Mouse (Mus musculus) gastrocnemius, postnatal 36 days (tissue): Measurements from ENCODE around the gene Ccdc194. TPM values are rescaled to one million over a fixed set of nuclear protein-coding genes. Genes with fewer than 3 reads are reported as not detected.
A peak's percentile ranks its signal among the peaks of the same experiment; 100 is the strongest.

Source experiments
- DNase-seq, 2 experiments: peaks; one replicate each; pipeline ENCODE4 v3.0.0; 2022
- intact Hi-C: fragments of 180-260 bp; cut with DNase I; formaldehyde crosslinking; loops from one replicate; pipeline ENCODE4 v1.15.1; 2025
- total RNA-seq, 2 experiments: library from RNA; stranded (reverse); gene quantifications; 2 replicates each; pipeline ENCODE4 v1.2.3; 2021

The Ccdc194 gene
- total RNA-seq, 2 experiments from 2014 or later: not detected

- intact Hi-C loops: no loop called here
- no peak for DNase-seq
Observed at GRCm38 (mm10) chr8:71486136-71486529, 39.4 kb downstream of the Ccdc194 start.

- DNase-seq: peak; percentile 75 to 77
- intact Hi-C loops: no loop called here
Observed at GRCm38 (mm10) chr8:71485142-71486135, 40.1 kb downstream of the Ccdc194 start, which contains the start of gene Ano8. Gene Ano8, minus strand, starts transcription at chr8:71485963.

GRCm38 (mm10) chr8:71484736-71485135 lies 40.8 kb downstream of the Ccdc194 start:
- intact Hi-C loops: no loop called here
- no peak for DNase-seq

GRCm38 (mm10) chr8:71483932-71484331 lies 41.6 kb downstream of the Ccdc194 start:
- no peak for DNase-seq
- intact Hi-C loops: no loop called here

GRCm38 (mm10) chr8:71478943-71479342 lies 46.6 kb downstream of the Ccdc194 start:
- DNase-seq: no peak
- intact Hi-C loops: loop anchor here (10.0 kb wide), 1 partner anchor 684 kb away; no protein-coding TSS in a partner anchor

GRCm38 (mm10) chr8:71477196-71477845 lies 48.2 kb downstream of the Ccdc194 start:
- no peak for DNase-seq
- intact Hi-C loops: loop anchor here (10.0 kb wide), 1 partner anchor 683 kb away; no protein-coding TSS in a partner anchor

GRCm38 (mm10) chr8:71476099-71476940 lies 49.2 kb downstream of the Ccdc194 start:
- intact Hi-C loops: loop anchor here (10.0 kb wide), 1 partner anchor 682 kb away; no protein-coding TSS in a partner anchor
- DNase-seq: peak; percentile 77 to 80

- intact Hi-C loops: loop anchor here (10.0 kb wide), 1 partner anchor 681 kb away; no protein-coding TSS in a partner anchor
- DNase-seq: no peak
Observed at GRCm38 (mm10) chr8:71475702-71476075, 49.8 kb downstream of the Ccdc194 start.

- intact Hi-C loops: loop anchor here (10.0 kb wide), 1 partner anchor 680 kb away; no protein-coding TSS in a partner anchor
- DNase-seq: no peak
Observed at GRCm38 (mm10) chr8:71474785-71475701, 50.5 kb downstream of the Ccdc194 start.

- DNase-seq: no peak
- intact Hi-C loops: loop anchor here (10.0 kb wide), 1 partner anchor 680 kb away; no protein-coding TSS in a partner anchor
Observed at GRCm38 (mm10) chr8:71474344-71474743, 51.2 kb downstream of the Ccdc194 start.

- no peak for DNase-seq
- intact Hi-C loops: loop anchor here (10.0 kb wide), 1 partner anchor 678 kb away; no protein-coding TSS in a partner anchor
Observed at GRCm38 (mm10) chr8:71472601-71473386, 52.7 kb downstream of the Ccdc194 start.

- DNase-seq: no peak
- intact Hi-C loops: loop anchor here (10.0 kb wide), 1 partner anchor 677 kb away; no protein-coding TSS in a partner anchor
Observed at GRCm38 (mm10) chr8:71471861-71472260, 53.6 kb downstream of the Ccdc194 start.

GRCm38 (mm10) chr8:71470913-71471255 lies 54.6 kb downstream of the Ccdc194 start:
- no peak for DNase-seq
- intact Hi-C loops: loop anchor here (10.0 kb wide), 1 partner anchor 676 kb away; no protein-coding TSS in a partner anchor

GRCm38 (mm10) chr8:71470146-71470912 lies 55.2 kb downstream of the Ccdc194 start:
- DNase-seq: no peak
- intact Hi-C loops: loop anchor here (10.0 kb wide), 1 partner anchor 676 kb away; no protein-coding TSS in a partner anchor
